Mouse (Mus musculus) kidney, adult 2 months (tissue): ENCODE data around the gene Zfyve1.

ENCODE experiments used
- CTCF ChIP-seq: fragments of 200-500 bp; conservative IDR thresholded peaks from 2 replicates; pipeline ENCODE4 v1.5.1; 2011; ENCODE audit warnings: low read depth, mild to moderate bottlenecking, control low read depth, low read length, moderate library complexity, mixed read lengths; ENCODE audit not compliant: insufficient read depth, insufficient read length
- POLR2A ChIP-seq: fragments of 200-500 bp; IDR thresholded peaks from one replicate; pipeline ENCODE4 v1.6.1; 2011; ENCODE audit warnings: low read depth, low read length, control low read depth

DNA sequence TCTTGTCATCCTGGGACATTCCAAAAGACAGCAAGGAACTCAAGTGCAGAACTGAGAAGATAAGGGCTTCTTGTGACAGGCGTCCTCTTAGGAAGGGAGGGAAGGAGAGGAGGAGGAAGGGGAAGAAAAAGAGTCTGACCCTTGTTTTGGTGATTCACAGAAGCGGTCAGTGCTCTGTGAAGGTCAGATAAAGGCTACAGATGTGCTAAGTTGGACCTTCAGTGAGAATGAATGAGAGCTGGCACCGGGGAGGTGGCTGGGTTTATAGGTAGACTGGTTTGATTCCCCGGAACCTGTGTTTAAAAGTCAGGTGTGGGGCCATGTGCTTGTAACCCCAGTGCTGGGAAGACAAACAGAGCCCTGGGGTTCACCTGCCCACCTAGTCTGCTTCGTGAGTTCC, 68.4 kb downstream of the Zfyve1 start:
- no peak for TF ChIP-seq CTCF
- TF ChIP-seq POLR2A: no peak
